Mouse (Mus musculus) midbrain, embryonic 12.5 days (tissue): ENCODE measurements around the gene Klf16. TPM values are rescaled to one million over a fixed set of nuclear protein-coding genes. Genes with fewer than 3 reads are reported as not detected.

Source experiments
- ATAC-seq: fragments of 200-750 bp; cut with Nextera tagmentation; 2 replicates; pipeline ENCODE4 v1.8.0; 2017; ENCODE audit warnings: low read depth, moderate TSS enrichment, moderate library complexity; ENCODE audit not compliant: low FRiP score
- H3K27ac ChIP-seq: fragments of 300-500 bp; sonication (generic); replicated peaks from 2 replicates; pipeline ENCODE4 v1.5.1; 2016; ENCODE audit warnings: mild to moderate bottlenecking
- H3K27me3 ChIP-seq: fragments of 300-500 bp; sonication (generic); 2 replicates; pipeline ENCODE4 v1.6.1; 2016; ENCODE audit warnings: mild to moderate bottlenecking
- H3K36me3 ChIP-seq: fragments of 300-500 bp; sonication (generic); 2 replicates; pipeline ENCODE4 v1.6.1; 2016
- H3K4me1 ChIP-seq: fragments of 300-500 bp; sonication (generic); 2 replicates; pipeline ENCODE4 v1.6.1; 2016
- H3K4me2 ChIP-seq: fragments of 300-500 bp; sonication (generic); replicated peaks from 2 replicates; pipeline ENCODE4 v1.6.1; 2016; ENCODE audit warnings: mild to moderate bottlenecking, moderate library complexity
- H3K4me3 ChIP-seq: fragments of 300-500 bp; sonication (generic); 2 replicates; pipeline ENCODE4 v1.5.1; 2016; ENCODE audit warnings: mild to moderate bottlenecking
- H3K9ac ChIP-seq: fragments of 300-500 bp; sonication (generic); replicated peaks from 2 replicates; pipeline ENCODE4 v1.6.1; 2016; ENCODE audit warnings: mild to moderate bottlenecking, moderate library complexity
- H3K9me3 ChIP-seq: fragments of 300-500 bp; sonication (generic); 2 replicates; pipeline ENCODE4 v1.6.1; 2016; ENCODE audit warnings: mild to moderate bottlenecking
- WGBS: fragments of 180-500 bp; shearing (Covaris S2); methylation state at CpG from one replicate; pipeline ENCODE4 v1.1.7; 2016; 5-methylcytosine and 5-hydroxymethylcytosine counted together
- polyA plus RNA-seq: library from polyadenylated mRNA; unstranded; fragments of >200 nt; fragmentation: Nextera tagmentation; extraction: Ambion mirVana; gene quantifications from 2 replicates; pipeline ENCODE4 v1.2.1, GENCODE M21; 2016

The Klf16 gene
- polyA plus RNA-seq, 1 experiment from 2014 or later, result 6.1 TPM

DNA sequence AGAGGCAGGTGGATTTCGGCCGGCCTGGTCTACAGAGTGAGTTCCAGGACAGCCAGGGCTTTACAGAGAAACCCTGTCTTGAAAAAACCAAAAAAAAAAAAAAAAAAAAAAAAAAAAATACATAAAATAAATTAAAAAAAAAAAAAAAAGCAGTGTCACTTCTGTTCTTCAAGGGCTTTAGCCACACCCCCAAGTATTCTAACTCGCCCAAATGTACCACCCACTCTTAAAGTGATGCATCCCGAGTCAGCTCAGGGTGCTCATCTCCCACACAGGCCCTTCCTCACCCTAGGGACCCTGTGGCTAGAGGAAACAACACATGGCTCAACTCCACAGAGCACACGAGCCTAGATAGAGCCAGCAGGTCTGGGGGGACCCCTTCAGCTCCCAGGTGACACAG, 5.9 kb upstream of the Klf16 start:
- peaks cover 21% of the 10 kb centered on the region for H3K4me1 ChIP-seq
- no peak overlapping the region for H3K27ac ChIP-seq
- ATAC-seq, result no peak
- H3K36me3 ChIP-seq, result peaks cover 28% of the 10 kb centered on the region
- H3K27me3 ChIP-seq, result no peaks in the 10 kb centered on the region
- H3K9me3 ChIP-seq, result no peaks in the 10 kb centered on the region
- H3K4me2 ChIP-seq, result no peak overlapping the region
- 85% methylated on average over 5 of the region's 5 CpGs for WGBS
- no peak overlapping the region for H3K9ac ChIP-seq
- H3K4me3 ChIP-seq, result no peak overlapping the region

DNA sequence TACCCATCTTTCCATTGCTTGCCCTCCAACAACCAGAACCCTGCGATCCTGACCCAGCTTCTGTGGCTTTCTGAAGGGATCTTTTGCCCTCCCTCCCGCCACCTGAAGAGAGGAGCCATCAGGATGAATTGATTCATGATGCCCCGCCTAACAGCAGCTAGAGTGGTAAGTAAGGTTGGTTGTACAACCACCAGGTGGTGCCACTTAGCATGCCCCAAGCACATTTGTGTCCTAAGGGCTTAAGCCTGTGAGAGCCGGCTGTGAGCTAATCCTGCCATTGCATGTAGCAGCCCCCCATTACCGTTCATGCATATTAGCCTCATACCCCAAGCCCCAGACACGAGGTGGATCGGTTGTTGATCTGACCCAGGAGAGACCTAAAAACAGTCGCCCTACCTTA, 1.8 kb upstream of the Klf16 start:
- H3K4me3 ChIP-seq, result no peak overlapping the region; the same call in 1 of the 2 replicates
- no peaks in the 10 kb centered on the region for H3K9me3 ChIP-seq
- H3K27ac ChIP-seq, result no peak overlapping the region
- peaks cover 42% of the 10 kb centered on the region for H3K4me1 ChIP-seq
- peaks cover 8% of the 10 kb centered on the region for H3K36me3 ChIP-seq
- H3K27me3 ChIP-seq, result peaks cover 17% of the 10 kb centered on the region; the same call in 1 of the 2 replicates
- H3K4me2 ChIP-seq, result peak overlapping the region; percentile 98
- no peak for ATAC-seq
- no peak overlapping the region for H3K9ac ChIP-seq
- WGBS, result 6% methylated on average over 8 of the region's 8 CpGs

DNA sequence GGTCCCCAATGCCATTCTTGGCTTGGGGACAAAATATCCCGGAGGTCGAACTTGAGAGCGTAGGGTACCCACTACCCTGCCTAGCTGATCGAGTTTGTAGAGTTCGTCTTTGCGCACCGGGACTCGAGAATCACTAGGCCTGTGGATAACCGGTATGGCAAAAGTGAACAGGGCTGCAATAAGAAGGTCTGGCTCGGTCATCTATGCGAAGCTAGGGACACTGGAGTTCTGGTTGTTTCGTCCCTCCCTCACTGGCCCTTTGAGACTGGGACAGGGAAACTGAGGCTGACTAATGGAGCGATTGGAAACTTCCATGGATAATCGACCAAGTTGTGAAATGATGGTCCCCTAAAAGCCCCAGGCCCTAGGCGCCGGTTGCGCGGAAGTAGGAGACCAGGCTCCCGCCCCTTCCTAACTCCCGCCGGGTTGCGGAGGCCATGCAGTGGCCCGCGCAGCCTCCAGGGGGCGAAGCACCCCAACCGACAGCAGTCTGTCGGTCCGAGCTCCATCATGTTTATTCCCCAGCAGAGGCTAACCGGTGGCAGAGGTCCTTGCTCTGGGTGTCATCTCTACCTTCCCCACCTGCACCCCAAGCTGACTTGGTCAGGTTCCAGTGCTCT, 1.1 kb upstream of the Klf16 start:
- peaks cover 17% of the 10 kb centered on the region; the same call in 1 of the 2 replicates for H3K27me3 ChIP-seq
- H3K9ac ChIP-seq, result peak overlapping the region; percentile 81
- H3K4me2 ChIP-seq, result peak overlapping the region; percentile 98
- peak overlapping the region; percentile 75 for H3K4me3 ChIP-seq
- peaks cover 2% of the 10 kb centered on the region; the same call in 1 of the 2 replicates for H3K36me3 ChIP-seq
- peak overlapping the region; percentile 76 for H3K27ac ChIP-seq
- ATAC-seq, result peak; percentile 24
- no peaks in the 10 kb centered on the region for H3K9me3 ChIP-seq
- peaks cover 49% of the 10 kb centered on the region for H3K4me1 ChIP-seq
- under 1% methylated on average over 29 of the region's 29 CpGs for WGBS

DNA sequence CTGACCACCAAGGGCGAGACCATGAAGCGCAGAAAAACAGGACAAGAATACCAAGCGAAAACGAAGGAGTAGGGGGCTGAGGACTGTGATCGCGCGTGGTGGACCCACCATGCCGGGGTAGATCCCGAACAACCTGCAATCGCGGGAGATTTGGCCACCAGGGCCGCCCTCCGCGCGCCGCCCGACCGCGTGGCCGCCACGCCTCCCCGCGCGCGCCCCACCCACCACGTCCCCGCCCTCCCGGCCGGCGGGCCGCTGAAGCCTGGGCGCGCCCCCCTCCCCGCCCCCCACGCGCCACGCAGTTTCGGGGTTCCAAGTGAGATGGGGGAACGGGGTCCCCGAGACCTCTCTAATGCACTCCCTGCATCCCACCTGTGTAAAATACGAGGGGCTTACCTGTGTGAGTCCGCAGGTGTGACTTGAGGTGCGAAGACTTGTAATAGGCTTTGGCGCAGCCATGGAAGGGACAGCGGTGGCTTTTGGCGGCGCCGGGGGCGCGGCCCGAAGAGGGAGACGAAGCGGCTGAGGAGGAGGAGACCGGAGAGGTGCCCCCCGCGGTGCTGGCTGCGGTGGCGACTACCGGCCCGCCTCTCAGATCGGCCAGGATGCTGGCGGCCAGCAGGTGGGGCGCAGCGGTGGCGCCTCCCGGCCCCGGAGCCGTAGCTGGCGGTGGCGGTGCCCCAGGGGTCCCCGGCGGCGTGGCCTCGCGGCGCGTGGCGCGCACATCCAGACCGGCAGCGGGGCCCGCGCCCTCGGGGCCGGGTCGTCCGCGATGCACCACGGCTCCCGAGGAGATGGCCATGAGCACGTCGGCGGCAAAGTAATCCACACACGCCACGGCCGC, 548 bp downstream of the Klf16 start:
- peaks cover 17% of the 10 kb centered on the region; the same call in 1 of the 2 replicates for H3K27me3 ChIP-seq
- WGBS, result under 1% methylated on average over 79 of the region's 96 CpGs

DNA sequence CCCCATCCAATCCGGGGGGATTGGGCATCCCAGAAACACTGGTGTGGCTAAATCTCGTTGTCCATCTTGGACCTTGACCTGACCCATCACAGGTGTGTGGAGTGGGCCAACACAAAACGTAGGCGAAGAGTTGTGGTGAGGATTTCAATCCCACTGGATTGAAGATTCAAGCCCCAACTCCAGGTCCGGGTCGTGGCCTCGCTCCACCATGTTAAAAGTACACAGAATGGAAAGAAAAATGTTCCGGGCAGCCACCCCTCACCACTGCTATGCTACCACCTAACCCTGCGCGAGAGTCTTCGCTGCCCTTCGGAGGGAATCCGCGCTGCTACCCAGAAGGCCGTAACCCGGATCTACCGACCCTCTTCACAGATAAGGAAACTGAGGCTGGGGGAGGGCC, 1.2 kb downstream of the Klf16 start:
- WGBS, result 22% methylated on average over 17 of the region's 17 CpGs
- H3K27ac ChIP-seq, result no peak overlapping the region
- H3K27me3 ChIP-seq, result peaks cover 17% of the 10 kb centered on the region; the same call in 1 of the 2 replicates
- peak overlapping the region; percentile 81 for H3K9ac ChIP-seq
- no peak for ATAC-seq
- peaks cover 61% of the 10 kb centered on the region for H3K4me1 ChIP-seq
- H3K4me2 ChIP-seq, result peak overlapping the region; percentile 98
- no peaks in the 10 kb centered on the region for H3K36me3 ChIP-seq
- H3K4me3 ChIP-seq, result peak overlapping the region; percentile 75
- H3K9me3 ChIP-seq, result no peaks in the 10 kb centered on the region

More for the DNA sequence above, 548 bp downstream of the Klf16 start:
- no peaks in the 10 kb centered on the region for H3K9me3 ChIP-seq
- H3K36me3 ChIP-seq, result no peaks in the 10 kb centered on the region
- H3K4me2 ChIP-seq, result peak overlapping the region; percentile 98
- peak overlapping the region; percentile 76 for H3K27ac ChIP-seq
- peak overlapping the region; percentile 81 for H3K9ac ChIP-seq
- peak overlapping the region; percentile 75 for H3K4me3 ChIP-seq
- H3K4me1 ChIP-seq, result peaks cover 54% of the 10 kb centered on the region
- peak; percentile 12; the same call in 1 of the 2 replicates for ATAC-seq

DNA sequence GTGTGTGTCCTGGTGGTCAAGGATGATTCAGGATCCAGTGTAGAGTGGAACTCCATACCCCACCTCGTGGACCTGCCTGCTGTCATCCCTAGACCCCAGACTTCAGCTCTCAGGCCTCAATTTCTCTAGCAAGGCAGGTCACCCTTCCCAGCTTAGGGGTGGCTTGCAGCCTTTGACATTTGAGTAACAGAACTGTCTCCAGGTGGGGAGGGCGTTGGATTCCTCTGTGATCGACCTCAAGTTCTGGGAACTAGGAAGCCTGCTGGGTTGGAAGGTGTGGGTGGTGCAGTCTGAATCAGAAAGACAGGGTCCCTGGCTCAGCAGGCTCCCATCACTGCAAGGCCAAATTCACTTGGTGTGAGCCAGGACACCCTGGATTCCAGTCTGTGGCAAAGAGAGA, 2.2 kb downstream of the Klf16 start:
- H3K4me3 ChIP-seq, result no peak overlapping the region
- no peak overlapping the region for H3K9ac ChIP-seq
- H3K4me2 ChIP-seq, result no peak overlapping the region

DNA sequence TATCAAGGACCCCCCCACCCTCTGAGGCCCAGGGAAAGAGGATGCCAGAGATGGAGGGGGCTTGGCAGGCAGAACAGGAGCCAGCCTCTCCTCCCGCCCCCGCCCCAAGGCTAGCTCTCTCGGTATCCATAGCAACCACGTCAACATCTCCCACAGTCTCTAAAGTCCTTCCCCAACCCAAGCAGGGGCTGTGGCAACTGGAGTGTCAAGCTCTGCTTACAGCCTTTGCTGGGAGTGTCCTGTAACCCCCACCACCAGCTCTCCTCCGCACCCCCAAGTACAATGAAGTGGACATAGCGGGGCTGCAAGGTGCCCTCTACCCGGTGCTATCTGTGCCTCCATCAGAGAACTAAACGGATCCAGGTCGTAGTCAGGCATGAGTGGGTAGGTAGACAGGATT, 3.2 kb downstream of the Klf16 start:
- Histone ChIP-seq H3K4me2 (no peak overlapping the region), H3K9ac (peak overlapping the region; percentile 34; the same call in 1 of the 2 replicates), H3K36me3 (no peaks in the 10 kb centered on the region), H3K27ac (no peak overlapping the region), H3K9me3 (no peaks in the 10 kb centered on the region), H3K27me3 (peaks cover 17% of the 10 kb centered on the region; the same call in 1 of the 2 replicates), H3K4me1 (peaks cover 74% of the 10 kb centered on the region), H3K4me3 (no peak overlapping the region)
- 51% methylated on average over 9 of the region's 9 CpGs for WGBS
- ATAC-seq, result no peak

More for the DNA sequence above, 2.2 kb downstream of the Klf16 start:
- H3K27ac ChIP-seq, result no peak overlapping the region
- peaks cover 71% of the 10 kb centered on the region for H3K4me1 ChIP-seq
- no peaks in the 10 kb centered on the region for H3K9me3 ChIP-seq
- WGBS, result 76% methylated on average over 3 of the region's 3 CpGs
- H3K27me3 ChIP-seq, result peaks cover 17% of the 10 kb centered on the region; the same call in 1 of the 2 replicates
- no peak for ATAC-seq
- H3K36me3 ChIP-seq, result no peaks in the 10 kb centered on the region

DNA sequence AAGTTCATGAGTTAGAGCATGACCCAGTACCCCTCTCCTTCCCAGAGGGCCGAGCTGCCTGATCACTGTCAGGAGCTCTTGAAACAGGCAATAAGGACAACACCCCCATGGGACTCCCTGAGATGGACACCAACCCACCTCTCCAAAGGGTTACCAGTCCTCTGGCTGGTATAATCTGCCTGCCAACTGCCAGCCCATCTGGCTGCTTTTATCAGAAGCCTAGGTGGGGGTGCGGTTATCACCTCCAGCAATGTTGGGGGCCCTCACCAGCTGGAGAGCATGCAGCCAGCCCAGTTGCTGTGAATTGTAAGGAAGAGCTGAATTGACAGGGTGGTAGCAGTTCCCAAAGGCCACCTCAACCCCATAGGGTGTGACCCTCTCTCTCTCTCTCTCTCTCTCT, 4.6 kb downstream of the Klf16 start:
- Histone ChIP-seq H3K36me3 (no peaks in the 10 kb centered on the region), H3K27ac (no peak overlapping the region), H3K9me3 (no peaks in the 10 kb centered on the region), H3K9ac (no peak overlapping the region), H3K4me1 (peaks cover 63% of the 10 kb centered on the region), H3K27me3 (peaks cover 17% of the 10 kb centered on the region; the same call in 1 of the 2 replicates), H3K4me2 (no peak overlapping the region), H3K4me3 (no peak overlapping the region)
- WGBS, result 88% methylated on average over 2 of the region's 2 CpGs
- ATAC-seq, result no peak

DNA sequence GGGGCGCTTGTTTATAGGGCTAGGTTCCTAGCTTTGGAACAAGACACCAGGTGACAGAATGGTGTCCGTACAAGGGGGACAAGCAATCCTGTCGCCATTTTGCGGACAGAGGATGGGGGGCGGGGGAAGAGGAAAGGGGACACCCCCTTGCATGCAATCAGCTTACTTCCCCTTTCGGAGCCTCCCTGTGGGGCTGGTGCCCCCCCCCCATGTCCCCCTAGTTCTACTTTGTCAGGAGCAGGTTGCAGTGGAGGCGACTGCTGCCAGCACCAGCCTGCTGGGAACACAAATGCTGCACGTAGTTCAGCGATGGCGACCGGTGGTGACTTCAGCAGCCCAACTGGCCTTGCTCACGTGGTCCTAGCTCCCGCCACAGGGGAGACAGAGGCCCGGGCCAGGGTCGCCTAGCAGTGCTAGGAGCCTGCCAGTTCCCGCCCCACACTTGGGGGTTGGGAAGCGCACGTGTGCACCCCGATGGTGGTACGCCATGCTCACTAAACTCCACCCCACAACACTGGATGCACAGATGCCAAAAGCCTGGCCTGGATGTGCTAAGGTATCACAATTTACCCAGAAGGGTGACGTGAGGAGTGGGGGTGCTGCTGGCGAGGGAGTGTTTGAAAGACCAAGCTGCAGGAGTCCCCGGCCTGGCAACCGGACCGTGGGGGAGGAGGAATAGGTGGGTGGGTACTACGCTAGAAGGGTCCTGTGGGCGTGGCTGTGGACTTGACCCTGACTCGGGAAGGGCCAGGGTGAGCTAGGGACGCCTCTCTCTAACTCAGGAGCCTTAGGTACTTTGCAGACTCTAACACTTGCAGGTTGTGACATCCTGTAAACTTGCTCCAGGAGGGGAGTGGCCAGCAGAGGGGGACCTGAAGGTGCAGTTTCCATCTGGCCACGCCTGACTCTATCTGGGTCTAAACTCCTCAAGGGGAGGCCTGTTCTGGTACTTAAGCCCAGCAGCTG, 6.0 kb downstream of the Klf16 start:
- Histone ChIP-seq H3K27me3 (peaks cover 11% of the 10 kb centered on the region; the same call in 1 of the 2 replicates), H3K9ac (peak overlapping the region; percentile 49), H3K36me3 (no peaks in the 10 kb centered on the region), H3K4me1 (peaks cover 68% of the 10 kb centered on the region), H3K4me3 (peak overlapping the region; percentile 15; the same call in 1 of the 2 replicates), H3K27ac (0 out of 2 replicates have a peak overlapping the region, but pooled peaks have one; percentile 20), H3K4me2 (peak overlapping the region; percentile 42), H3K9me3 (no peaks in the 10 kb centered on the region)
- ATAC-seq, result 0 out of 2 replicates have a peak, but pooled peaks have one; percentile 10
- 22% methylated on average over 30 of the region's 30 CpGs for WGBS

DNA sequence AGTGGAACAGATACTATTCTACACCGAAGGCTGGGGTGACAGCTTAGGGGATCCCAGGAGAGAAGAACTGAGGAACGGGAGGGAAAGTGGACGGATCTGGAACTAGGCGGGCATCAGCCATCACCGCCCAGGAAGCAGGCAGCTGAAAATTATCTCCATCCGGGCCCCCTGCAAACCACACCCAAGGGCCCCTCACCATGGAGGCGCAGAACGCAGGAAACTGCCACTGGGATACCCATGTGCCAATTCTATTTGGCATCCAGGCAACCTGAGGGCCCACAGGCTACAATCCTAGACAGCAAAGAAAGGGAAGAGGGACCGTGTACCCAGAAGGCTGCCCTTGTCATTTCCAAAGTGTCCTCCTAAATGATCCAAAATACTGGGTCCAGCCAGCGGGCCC, 6.7 kb downstream of the Klf16 start:
- no peak overlapping the region for H3K9ac ChIP-seq
- no peak for ATAC-seq
- peaks cover 66% of the 10 kb centered on the region for H3K4me1 ChIP-seq
- H3K4me2 ChIP-seq, result peak overlapping the region; percentile 42; the same call in 1 of the 2 replicates
- no peak overlapping the region for H3K4me3 ChIP-seq
- no peaks in the 10 kb centered on the region for H3K9me3 ChIP-seq
- H3K36me3 ChIP-seq, result no peaks in the 10 kb centered on the region
- 81% methylated on average over 10 of the region's 10 CpGs for WGBS
- peaks cover 5% of the 10 kb centered on the region; the same call in 1 of the 2 replicates for H3K27me3 ChIP-seq
- 0 out of 2 replicates have a peak overlapping the region, but pooled peaks have one; percentile 20 for H3K27ac ChIP-seq

DNA sequence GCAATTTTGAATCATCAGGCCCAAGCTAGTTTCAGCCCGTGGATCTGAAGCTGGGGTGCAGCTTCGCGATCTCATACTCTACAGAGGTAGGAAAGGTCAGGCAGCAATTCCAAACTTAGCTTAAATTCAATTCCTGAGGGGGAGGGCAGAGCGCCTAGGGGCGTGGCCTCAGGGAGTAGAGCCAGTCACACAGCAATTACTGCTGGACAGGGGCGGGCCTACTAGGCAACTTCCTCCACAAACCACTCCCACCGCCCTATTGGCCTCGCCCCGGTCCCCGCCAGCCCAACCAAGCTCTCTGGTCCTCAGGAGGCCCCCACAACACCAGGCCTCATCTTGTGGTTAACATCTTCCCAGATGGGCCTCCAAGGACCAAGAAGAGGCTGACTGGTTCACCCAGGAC, 7.5 kb downstream of the Klf16 start:
- Histone ChIP-seq H3K27ac (no peak overlapping the region), H3K4me1 (peaks cover 59% of the 10 kb centered on the region), H3K4me2 (0 out of 2 replicates have a peak overlapping the region, but pooled peaks have one; percentile 4), H3K9ac (no peak overlapping the region), H3K9me3 (no peaks in the 10 kb centered on the region), H3K27me3 (no peaks in the 10 kb centered on the region), H3K4me3 (no peak overlapping the region), H3K36me3 (no peaks in the 10 kb centered on the region)
- WGBS, result 29% methylated on average over 10 of the region's 10 CpGs
- ATAC-seq, result no peak
